Mouse (Mus musculus) layer of hippocampus, adult 8-10 months (tissue): Measurements from ENCODE around the gene Rc3h2. TPM values are rescaled to one million over a fixed set of nuclear protein-coding genes. Genes with fewer than 3 reads are reported as not detected.

Source experiments
- DNase-seq, 2 experiments: peaks; one replicate each; pipeline ENCODE4 v3.0.0; 2022; ENCODE audit warnings: low spot score in 2 of 2
- total RNA-seq, 4 experiments: library from RNA; stranded (reverse); gene quantifications; 2 replicates each; pipeline ENCODE4 v1.2.4; 2022

Gene Rc3h2
- 10 to 100 TPM; 66.8 to 99.9 (median 86.4) TPM for total RNA-seq

DNA sequence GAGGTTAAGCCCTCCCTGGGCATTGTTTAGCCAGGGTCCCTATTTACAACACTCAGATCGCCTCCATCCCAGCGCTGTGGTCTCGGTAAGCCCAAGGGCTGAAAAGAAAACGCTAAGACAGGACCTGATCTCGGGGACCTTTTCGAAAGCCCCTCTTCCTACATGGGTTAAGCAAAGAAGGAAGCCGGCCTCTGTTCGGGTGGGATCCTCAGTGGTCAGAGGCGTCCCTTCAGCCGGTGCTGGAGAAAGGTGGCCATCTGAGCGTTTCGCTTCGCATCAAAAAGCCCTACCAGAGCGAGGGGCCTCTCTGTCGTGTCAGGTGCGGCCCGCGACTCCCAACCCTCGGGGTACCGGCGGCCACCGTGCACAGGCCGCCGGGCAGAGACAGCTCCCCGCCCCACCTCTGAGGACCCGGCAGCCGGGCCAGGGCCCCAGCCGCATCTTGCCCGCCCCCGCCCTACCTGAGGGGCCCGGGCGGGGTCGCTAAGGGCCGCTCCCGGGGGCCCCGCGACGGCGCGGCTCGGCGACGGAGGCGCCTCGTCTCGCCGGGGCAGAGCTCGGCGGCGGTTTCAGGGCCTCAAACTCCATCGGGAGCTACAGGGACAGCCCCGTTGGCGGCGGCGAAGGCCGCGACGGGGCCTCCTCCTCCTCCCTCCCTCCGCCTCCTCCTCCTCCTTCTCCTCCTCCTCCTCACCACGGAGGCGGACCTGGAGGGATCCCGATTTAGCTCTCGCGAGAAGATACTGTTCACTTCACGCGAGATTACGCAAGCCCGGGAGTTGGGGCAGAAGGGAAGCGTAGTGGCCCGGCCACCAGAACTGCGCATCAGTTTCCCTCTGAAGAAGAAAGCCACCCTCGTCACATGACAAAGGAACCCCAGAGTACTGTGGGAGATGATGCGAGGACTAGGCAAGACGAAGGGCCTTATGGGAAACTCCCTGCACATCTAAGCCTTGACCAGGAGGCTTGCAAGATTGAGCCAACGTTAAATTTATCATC, at the start of gene Rc3h2:
TSS of gene Rc3h2 (minus strand) at position 598 of the 999 bp plus-strand sequence.
- peak; percentile 95 to 98 for DNase-seq

DNA sequence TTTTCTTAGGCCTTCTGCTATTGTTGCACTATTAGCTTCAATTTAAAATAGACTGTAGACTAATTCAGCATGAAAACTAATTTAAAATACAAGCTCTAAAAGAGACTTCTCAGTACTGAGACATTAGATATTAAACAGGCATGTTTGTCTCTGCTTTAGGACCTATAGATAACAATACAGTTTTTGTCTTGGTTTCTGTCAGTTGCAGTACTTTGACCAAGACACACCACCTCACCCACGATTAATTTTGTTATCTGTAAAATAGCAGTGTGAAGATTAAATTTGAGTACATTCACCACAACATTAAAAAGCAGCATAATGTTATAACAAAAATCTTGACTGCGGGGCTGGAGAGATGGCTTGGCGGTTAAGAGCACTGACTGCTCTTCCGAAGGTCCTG, 43.6 kb upstream of the Rc3h2 start:
- no peak for DNase-seq

DNA sequence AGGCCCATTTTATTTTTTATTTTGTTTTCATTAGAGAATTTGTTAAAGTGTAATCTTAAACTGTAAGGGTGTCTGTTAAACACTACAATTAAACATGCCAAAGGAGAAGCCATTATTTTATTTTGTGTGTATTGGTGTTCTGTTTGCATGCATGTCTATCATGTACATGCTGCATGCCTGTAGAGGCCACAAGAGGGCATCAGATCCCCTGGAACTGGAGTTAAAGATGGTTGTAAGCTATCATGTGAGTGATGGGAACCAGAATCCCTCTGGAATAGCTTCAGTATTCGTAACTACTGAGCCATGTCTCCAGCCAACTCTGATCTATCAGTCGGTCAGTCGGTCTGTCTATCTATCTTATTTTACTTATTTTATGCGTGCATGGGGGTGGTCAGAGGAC, 38.0 kb upstream of the Rc3h2 start:
- no peak for DNase-seq

DNA sequence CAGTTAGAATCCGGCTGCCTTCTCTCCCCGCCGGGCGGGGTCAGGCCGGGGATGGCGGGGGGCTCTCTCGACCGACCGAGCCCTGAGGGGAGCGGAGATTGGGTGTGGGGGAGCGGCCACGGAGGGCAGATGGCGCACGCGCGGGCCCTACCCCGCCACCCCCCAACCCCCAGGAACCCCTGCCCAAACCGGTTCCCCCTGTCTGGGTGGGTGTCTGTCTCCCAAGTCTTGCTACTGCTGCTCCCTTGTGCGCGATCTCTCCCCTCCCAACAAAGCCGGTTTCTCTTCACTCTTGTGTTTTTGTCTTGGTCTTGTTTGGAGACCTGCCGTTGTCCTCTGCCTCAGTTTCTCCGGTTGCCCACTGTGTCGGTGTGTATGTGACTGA, 29.7 kb upstream of the Rc3h2 start:
- DNase-seq, result no peak

DNA sequence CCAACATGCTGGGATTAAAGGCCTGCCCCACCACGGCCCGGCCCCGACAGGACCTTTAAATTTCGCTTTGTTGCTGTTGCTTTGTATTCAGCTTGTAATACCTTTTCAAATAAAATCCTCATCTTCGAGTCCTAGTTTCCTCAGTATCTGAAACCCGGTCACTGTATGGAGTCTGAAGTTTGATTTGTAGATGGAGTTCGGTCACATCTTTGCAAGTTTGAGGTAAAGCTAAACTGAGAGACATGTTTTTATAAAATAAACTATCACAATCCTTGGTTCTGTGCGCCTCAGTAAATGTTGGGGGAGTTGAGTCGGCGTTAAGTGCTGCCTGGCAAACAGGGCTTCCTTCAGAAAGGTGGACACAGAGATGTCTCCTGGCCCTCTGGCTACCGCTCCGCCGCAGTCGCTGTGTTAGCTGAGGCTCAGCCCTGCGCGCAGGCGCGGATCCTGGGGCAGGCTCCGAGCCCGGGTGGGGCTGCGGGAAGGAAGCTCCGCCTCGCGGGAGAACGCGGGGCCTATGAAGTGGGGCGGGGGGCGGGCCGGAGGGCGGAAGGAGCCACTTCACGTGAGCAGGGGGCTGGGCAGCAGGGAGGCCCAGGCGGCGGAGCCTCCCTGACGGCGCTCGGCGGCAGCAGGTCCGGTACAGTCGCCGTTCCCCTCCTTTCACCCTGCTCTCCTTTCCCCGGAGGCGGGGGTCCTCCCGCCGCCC, 29.1 kb upstream of the Rc3h2 start:
- peak; percentile 82 to 89 for DNase-seq

DNA sequence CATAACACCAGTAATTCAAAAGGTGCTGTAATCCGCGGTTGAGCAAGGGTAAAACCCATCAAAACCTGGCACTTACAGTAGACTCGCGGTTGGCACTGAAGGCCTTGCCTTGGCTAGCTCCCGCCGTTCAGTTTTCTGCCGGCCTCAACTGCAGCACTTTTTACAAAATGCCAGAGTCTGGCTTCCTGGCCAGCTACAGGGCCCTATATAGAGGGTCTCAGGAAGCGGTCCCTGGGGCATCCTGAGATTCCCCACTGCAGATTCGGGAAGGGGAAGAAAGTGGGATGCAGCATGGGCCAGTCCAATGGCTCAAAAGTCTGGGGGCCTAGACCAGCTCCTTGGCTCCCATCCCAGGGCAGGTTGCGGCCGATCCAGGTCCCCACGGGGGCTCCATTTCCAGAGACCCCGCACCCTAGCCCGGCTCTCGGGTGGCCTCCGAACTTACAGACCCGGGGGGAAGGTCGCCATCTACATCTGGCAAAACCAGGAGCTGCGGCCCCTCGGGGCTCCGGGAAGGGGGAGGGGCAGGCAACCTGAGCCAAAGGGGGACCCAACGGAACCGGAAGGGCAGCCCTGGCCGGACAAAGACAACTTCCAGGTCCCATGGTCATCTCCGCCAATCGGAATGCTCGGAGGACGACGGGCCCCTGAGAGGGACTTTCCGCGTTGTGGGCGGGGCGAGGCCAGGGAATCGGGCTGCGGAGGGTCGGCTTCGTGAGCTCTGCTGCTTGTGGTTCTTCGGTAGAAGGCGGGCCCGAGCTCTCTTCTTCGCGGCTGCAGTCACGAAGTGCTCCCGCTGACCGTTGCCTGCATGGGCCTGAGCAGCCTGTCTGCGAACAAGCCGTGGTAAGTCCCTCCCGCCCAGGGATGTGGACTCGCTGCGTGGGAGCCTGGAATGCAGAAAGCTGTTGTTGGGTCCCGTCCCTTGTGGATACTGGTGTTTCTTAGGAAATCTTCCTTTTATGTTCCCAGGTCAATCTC, 20.2 kb upstream of the Rc3h2 start, which contains the start of the genes Zbtb26, Zbtb6 and Rabgap1:
TSS of gene Zbtb26 (minus strand) at position 525 of the 981 bp plus-strand sequence.
TSS of gene Zbtb6 (minus strand) at position 561 of the 981 bp plus-strand sequence.
TSS of gene Rabgap1 (plus strand) at position 669 of the 981 bp plus-strand sequence.
- DNase-seq, result peak; percentile 95

DNA sequence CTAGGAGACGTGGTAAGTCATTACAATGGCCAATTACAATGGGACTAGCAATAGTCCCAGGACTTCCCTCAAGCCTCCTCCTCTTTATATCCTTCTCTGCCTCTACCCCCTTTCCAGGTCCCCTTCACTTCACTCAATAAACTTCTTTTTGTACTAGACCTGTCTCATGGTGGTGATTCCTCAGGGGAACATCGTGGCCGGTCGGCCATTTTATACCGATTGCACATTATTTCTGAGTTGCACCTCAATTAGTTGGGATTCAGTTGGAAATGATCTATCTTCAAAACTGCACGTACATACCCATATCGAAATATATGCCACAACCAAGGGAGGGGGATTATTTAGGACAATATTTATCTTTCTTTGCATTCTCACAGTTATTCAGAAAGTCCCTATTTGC, 8.9 kb upstream of the Rc3h2 start:
- DNase-seq, result no peak

DNA sequence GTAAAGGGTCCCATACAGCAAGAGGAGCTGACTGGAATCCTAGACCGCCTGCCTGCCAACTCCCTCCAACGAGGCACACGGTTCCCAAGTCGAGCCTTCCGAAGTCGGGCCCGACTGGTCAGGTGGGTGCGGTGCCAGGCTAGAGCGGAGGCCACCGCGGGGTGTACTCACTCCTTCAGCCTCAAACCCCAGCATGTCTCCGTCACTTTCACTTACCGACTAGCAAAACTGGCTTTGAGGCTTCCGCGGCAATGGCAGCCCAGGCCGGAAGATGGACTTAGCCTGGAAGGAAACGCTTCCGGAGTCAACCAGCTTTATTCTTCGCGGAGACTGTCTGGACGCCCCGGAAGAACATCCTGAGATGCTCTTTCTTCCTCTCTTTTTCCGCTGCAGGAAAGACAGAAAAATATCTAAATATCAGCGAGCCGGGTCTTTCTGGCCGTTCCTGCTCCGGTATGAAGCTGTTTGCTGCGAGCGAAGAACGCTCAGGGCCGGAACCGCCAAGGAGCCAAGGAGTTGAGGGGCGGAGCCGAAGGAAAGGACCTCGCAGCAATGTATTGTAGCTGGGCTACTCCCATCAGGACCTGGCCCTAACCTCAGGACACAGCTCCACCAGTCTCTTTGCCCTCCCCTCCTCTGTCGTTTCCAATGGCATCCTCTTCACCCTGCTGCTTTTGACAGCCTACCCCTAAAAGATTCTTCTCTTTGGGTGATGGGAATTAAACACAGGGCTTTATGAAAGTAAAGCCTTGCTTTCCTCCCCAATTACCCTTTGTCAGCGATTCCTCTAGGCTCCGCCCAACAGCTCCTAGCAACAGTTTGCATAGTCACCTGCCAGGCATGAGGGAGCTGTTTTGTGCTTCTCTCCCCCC, 8.1 kb upstream of the Rc3h2 start:
- DNase-seq, result peak; percentile 85 to 86

DNA sequence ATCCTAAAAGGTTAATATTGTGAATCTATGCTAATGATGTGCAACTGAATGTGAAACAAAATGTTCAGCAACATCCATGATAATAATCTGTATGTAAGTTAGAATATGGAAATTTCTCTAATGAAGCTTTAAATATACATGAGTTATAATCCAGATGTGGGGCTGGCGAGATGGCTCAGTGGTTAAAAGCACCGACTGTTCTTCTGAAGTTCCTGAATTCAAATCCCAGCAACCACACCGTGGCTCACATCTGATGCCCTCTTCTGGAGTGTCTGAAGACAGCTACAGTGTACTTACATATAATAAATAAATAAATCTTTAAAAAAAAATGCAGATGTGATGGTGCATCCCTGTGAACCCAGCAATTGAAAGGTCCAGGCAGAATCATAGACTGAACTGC, 968 bp upstream of the Rc3h2 start:
- no peak for DNase-seq

DNA sequence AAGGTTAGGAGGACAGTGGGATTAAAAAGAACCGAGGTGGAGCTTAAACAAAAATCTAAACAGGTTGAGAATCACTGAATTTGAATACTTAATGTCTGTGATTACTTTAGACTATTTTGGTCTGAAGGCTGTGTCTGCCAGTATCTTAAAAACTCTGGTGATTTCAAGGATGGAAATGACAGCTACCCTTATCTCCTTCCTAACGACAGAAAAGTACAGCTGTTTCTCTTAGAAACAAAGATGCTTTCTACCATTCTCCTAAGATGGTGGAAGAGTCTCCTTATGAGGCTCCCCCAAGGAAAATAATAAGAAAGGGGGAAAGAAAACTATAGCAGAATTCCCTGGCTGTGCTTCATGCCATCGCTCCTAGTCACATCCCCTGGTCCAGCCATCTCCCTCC, 800 bp downstream of the Rc3h2 start:
- DNase-seq, result no peak

DNA sequence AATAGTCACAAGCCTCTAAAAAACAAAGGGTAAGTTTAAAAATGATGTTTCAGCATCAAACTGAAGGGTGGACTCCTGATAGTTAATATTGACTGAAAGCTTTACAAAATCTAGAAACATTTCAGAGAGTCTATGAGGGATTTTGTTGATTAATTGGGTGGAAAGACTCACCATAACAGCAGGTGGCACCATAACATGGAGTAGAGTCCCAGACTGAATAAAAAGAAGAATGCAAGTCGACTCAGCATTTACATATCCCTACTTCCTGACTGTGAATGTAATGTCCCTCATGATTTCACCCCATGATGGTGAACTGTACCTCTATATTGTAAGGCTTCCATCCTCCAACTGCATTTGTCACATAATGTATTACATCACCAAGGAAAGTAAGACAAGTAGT, 27.2 kb downstream of the Rc3h2 start:
- DNase-seq, result no peak

DNA sequence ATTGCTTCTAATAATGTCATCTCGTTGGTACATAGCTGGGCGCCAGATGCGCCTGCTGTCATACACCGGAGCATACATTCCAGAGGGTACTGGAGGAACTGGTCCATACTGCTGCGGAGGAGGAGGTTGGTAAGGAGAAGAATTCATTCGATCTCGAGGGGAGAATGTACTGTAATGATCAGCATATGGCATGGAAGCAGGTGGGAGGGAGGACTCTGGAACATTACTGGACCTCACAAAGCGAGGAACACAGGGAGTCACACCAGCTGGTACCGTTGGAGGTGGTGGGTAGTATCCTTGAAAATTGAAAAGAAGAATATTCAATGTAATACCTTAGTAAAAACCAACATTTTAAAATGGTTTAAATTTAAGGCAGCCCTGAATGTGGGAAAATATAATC, 39.8 kb downstream of the Rc3h2 start:
- peak in 1 of 2 experiments; percentile 49 for DNase-seq

DNA sequence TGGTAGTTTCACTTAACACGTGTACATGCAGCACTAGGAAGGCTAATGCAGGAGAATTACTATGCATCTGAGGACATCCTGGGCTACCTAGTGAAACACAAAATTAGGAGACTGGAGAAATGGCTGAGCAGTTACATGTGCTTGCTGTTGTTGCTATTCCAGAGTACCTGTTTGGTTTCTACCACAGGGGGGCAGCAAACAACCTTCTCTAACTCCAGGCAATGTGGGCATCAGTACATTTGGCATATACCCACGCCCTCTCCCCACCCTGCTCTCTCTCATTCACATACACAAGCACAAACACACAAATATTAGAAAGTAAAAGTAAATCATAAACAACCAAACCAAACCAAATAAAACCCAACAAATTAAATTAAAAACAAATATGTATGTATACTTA, 42.5 kb downstream of the Rc3h2 start:
- DNase-seq, result peak in 1 of 2 experiments; percentile 61

DNA sequence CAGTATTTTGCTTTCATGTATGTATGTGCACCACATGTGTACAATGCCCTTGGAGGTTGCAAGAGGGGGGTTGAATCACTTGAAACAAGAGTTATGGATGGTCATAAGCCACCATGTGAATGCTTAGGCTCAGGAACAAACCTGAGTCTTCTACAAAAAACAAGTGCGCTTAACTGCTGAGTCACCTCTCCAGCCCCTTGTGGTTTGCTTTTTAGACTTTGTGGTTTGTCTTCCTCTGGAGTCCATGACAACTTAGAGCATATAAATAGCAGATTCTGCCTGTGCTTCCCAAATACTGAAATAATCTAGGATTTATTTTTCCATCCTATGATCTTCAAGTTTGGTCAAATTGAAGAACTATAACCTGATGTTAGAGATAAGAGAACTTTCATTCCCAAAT, 46.7 kb downstream of the Rc3h2 start:
- no peak for DNase-seq

DNA sequence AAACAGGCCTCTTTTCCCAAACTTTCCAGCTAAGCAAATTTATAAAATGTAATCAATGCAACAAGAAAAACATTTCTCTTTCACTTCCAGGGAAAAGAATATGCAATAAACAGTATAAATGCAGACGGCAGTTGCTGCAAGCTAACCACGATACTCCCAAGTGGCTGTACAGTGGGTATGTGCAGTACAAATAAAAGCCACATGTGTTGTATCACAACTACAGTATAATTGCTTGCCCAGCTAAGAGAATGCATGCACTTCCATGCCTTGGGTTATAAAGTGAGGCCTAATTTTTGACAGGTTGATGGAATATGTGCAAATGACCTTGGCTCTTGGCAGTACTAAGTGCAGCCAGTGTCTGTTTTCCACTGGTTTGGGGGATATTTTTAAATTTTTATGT, 52.1 kb downstream of the Rc3h2 start:
- no peak for DNase-seq

DNA sequence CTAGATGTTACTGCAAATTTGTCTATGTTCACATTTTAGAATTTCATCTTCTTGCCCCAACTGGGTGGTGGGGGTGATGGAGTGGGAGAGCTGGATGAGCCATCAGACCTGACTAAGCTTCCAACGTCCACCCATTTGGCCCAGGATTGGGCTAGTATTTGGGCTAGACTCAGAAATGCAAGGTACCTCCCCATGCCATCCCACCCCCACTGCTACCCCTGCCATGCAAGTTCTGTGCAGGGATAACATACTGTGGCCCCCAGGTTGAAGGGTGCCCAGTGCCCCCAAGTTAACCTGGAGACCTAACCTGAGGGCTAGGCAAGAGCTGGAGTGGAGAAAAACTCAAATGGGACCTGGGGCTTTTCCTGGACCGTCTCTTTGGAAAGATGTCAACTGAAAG, 62.8 kb downstream of the Rc3h2 start:
- DNase-seq, result no peak

DNA sequence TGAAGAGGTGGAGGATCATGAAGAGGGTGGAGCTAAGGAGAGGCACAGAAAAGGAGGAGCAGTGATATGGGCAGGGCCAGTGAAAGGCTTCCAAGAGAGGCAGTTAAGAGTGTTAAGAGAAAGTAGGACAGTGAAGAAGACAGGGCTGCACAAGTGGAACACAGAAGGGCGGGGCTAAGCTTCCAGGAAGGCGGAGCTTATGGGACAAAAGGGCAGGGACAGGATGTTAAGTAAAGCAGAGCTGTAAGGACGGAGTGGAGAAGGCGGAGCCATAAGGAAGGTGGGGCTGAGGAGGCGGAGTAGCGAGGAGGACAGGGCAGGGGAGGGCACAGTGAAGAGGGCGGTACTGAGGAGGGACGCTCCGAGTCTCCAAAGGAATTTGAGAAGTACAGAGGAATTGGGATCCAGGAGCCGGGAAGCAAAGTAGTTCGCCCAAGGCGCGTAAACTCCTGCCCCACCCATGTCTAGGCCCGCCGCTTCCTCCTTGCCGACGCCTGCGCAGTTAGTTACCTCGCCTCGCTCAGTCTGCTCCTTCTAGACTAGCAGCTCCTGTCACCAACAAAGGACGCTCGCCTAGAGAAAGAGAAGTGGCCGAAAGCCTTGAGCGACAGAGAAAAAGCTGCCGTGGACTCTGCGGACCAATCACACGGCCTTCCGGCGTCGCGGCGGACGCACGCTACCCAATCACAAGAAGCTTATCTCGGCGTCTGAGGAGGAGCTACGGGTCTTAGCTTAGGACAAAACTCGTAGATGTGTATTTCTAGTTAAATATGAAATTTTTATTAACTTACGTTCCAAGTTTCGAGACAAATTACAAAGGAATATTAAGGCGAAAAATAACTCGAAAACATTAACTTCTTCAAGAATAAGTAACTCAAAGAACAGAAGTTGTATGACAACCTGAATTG, 63.8 kb downstream of the Rc3h2 start, which contains the start of gene Pdcl:
TSS of gene Pdcl (minus strand) at position 700 of the 908 bp plus-strand sequence.
- peak; percentile 86 to 89 for DNase-seq

DNA sequence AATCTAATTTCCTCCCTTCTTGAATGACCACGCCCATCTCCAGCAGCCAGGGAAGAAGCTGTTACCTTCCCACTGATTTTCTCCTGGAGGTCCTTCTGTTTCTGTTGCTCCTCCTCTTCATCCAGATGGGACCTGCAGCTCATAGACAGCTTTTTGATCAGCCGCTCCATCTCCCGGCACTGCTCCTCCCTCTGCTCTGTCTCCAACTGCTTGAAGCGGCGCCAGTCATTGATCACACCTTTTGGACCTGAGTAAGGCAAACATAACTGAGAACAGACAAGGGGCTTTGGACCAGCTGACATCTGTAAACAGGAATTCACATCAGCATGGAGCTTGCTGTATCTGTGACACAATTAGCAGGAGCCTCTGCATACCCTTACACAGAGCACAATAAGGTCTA, 67.1 kb downstream of the Rc3h2 start:
- no peak for DNase-seq

DNA sequence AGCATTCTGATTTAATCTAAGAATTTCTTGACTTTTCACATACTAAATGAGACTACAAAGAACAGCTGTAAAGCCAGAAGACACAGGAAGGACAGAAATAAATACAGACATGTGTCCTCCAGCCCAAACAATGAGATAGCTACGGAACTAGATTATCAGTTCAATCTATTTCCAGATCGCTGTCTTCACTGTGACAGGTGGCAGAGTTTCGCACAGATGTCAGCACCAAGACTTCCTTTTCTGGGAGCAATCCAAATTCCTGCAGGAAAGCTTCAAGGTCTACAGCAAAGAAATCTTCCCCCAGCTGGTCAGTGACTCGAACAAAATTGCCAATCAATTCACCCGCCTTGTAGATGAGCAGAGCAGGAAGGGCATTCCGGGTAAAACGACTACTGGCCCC, 71.0 kb downstream of the Rc3h2 start:
- peak in 1 of 2 experiments; percentile 46 for DNase-seq
